Mouse (Mus musculus) lung, embryonic 16.5 days (tissue): ENCODE data around the gene 1700017N19Rik. TPM values are rescaled to one million over a fixed set of nuclear protein-coding genes. Genes with fewer than 3 reads are reported as not detected.

ENCODE experiments used
- ATAC-seq: fragments of 200-750 bp; cut with Nextera tagmentation; 2 replicates; pipeline ENCODE4 v1.8.0; 2017; ENCODE audit warnings: low read depth, mild to moderate bottlenecking, moderate library complexity
- H3K27ac ChIP-seq: fragments of 300-500 bp; sonication (generic); 2 replicates; pipeline ENCODE4 v1.5.1; 2014; ENCODE audit warnings: mild to moderate bottlenecking, control low read depth, low read length
- H3K27me3 ChIP-seq: fragments of 300-500 bp; sonication (generic); 2 replicates; pipeline ENCODE4 v1.6.1; 2014; ENCODE audit warnings: low read depth, low read length, mixed read lengths; ENCODE audit not compliant: control insufficient read depth, insufficient read depth
- H3K36me3 ChIP-seq: fragments of 300-500 bp; sonication (generic); 2 replicates; pipeline ENCODE4 v1.6.1; 2014; ENCODE audit warnings: low read length; ENCODE audit not compliant: control insufficient read depth, insufficient read depth
- H3K4me1 ChIP-seq: fragments of 300-500 bp; sonication (generic); replicated peaks from 2 replicates; pipeline ENCODE4 v1.6.1; 2014; ENCODE audit warnings: low read length, mixed read lengths; ENCODE audit not compliant: control insufficient read depth, insufficient read depth
- H3K4me2 ChIP-seq: fragments of 300-500 bp; sonication (generic); 2 replicates; pipeline ENCODE4 v1.6.1; 2014; ENCODE audit warnings: low read depth, low read length, control low read depth
- H3K4me3 ChIP-seq: fragments of 300-500 bp; sonication (generic); 2 replicates; pipeline ENCODE4 v1.5.1; 2014; ENCODE audit warnings: mild to moderate bottlenecking, low read length, control low read depth
- H3K9ac ChIP-seq: fragments of 300-500 bp; sonication (generic); 2 replicates; pipeline ENCODE4 v1.6.1; 2014; ENCODE audit warnings: low read length, control low read depth
- H3K9me3 ChIP-seq: fragments of 300-500 bp; sonication (generic); 2 replicates; pipeline ENCODE4 v1.6.1; 2016; ENCODE audit warnings: low read length; ENCODE audit not compliant: control insufficient read depth
- WGBS: fragments of 180-500 bp; shearing (Covaris S2); extraction: QIAGEN DNeasy Blood & Tissue Kit; methylation state at CpG from one replicate; pipeline ENCODE4 v1.1.7; 2014; 5-methylcytosine and 5-hydroxymethylcytosine counted together
- polyA plus RNA-seq: library from polyadenylated mRNA; unstranded; fragments of >200 nt; fragmentation: Nextera tagmentation; extraction: Ambion mirVana; gene quantifications from 2 replicates; pipeline ENCODE4 v1.2.1, GENCODE M21; 2015

The 1700017N19Rik gene
- polyA plus RNA-seq, 1 experiment from 2014 or later, result not detected

- Histone ChIP-seq H3K4me3 (peak overlapping the region; percentile 90), H3K27me3 (no peaks in the 10 kb centered on the region), H3K9me3 (no peaks in the 10 kb centered on the region), H3K27ac (no peak overlapping the region), H3K4me1 (peaks cover 8% of the 10 kb centered on the region), H3K9ac (peak overlapping the region; percentile 84), H3K36me3 (no peaks in the 10 kb centered on the region), H3K4me2 (peak overlapping the region; percentile 89)
- peak; percentile 99 for ATAC-seq
- WGBS, result under 1% methylated on average over 31 of the region's 31 CpGs
Measured at GRCm38 (mm10) chr10:100588932-100589388, 1.3 kb upstream of the 1700017N19Rik start.

- Histone ChIP-seq H3K9ac (no peak overlapping the region), H3K27me3 (no peaks in the 10 kb centered on the region), H3K4me1 (no peaks in the 10 kb centered on the region), H3K27ac (no peak overlapping the region), H3K4me2 (no peak overlapping the region), H3K36me3 (no peaks in the 10 kb centered on the region), H3K9me3 (no peaks in the 10 kb centered on the region), H3K4me3 (no peak overlapping the region)
- no peak for ATAC-seq
- 71% methylated on average over 3 of the region's 3 CpGs for WGBS
Measured at GRCm38 (mm10) chr10:100598339-100598738, 8.1 kb downstream of the 1700017N19Rik start.

GRCm38 (mm10) chr10:100603511-100603910 lies 13.2 kb downstream of the 1700017N19Rik start:
- Histone ChIP-seq H3K27ac (no peak overlapping the region), H3K4me2 (no peak overlapping the region), H3K9me3 (no peaks in the 10 kb centered on the region), H3K36me3 (no peaks in the 10 kb centered on the region), H3K4me1 (no peaks in the 10 kb centered on the region), H3K9ac (no peak overlapping the region), H3K4me3 (no peak overlapping the region), H3K27me3 (no peaks in the 10 kb centered on the region)
- no peak for ATAC-seq
- WGBS, result 83% methylated on average over 9 of the region's 9 CpGs

GRCm38 (mm10) chr10:100604254-100604653 lies 14.0 kb downstream of the 1700017N19Rik start:
- ATAC-seq, result no peak
- no peaks in the 10 kb centered on the region for H3K4me1 ChIP-seq
- WGBS, result 48% methylated on average over 2 of the region's 2 CpGs
- no peak overlapping the region for H3K27ac ChIP-seq
- no peaks in the 10 kb centered on the region for H3K9me3 ChIP-seq
- H3K4me2 ChIP-seq, result no peak overlapping the region
- H3K36me3 ChIP-seq, result no peaks in the 10 kb centered on the region
- no peak overlapping the region for H3K4me3 ChIP-seq
- H3K27me3 ChIP-seq, result no peaks in the 10 kb centered on the region
- no peak overlapping the region for H3K9ac ChIP-seq

GRCm38 (mm10) chr10:100617233-100617903 lies 27.1 kb downstream of the 1700017N19Rik start:
- H3K4me1 ChIP-seq, result no peaks in the 10 kb centered on the region
- H3K4me3 ChIP-seq, result no peak overlapping the region
- H3K27me3 ChIP-seq, result no peaks in the 10 kb centered on the region
- H3K9ac ChIP-seq, result no peak overlapping the region
- H3K27ac ChIP-seq, result no peak overlapping the region
- no peaks in the 10 kb centered on the region for H3K9me3 ChIP-seq
- H3K36me3 ChIP-seq, result no peaks in the 10 kb centered on the region
- WGBS, result 70% methylated on average over 6 of the region's 6 CpGs
- no peak overlapping the region for H3K4me2 ChIP-seq
- ATAC-seq, result no peak

- Histone ChIP-seq H3K4me2 (no peak overlapping the region), H3K27ac (no peak overlapping the region), H3K36me3 (no peaks in the 10 kb centered on the region), H3K4me3 (no peak overlapping the region), H3K9me3 (no peaks in the 10 kb centered on the region), H3K9ac (no peak overlapping the region), H3K27me3 (no peaks in the 10 kb centered on the region), H3K4me1 (no peaks in the 10 kb centered on the region)
- 77% methylated on average over 7 of the region's 7 CpGs for WGBS
- ATAC-seq, result no peak
Measured at GRCm38 (mm10) chr10:100619474-100619873, 29.2 kb downstream of the 1700017N19Rik start.

GRCm38 (mm10) chr10:100620040-100620439 lies 29.8 kb downstream of the 1700017N19Rik start:
- Histone ChIP-seq H3K4me2 (no peak overlapping the region), H3K4me3 (no peak overlapping the region), H3K9me3 (no peaks in the 10 kb centered on the region), H3K27me3 (no peaks in the 10 kb centered on the region), H3K9ac (no peak overlapping the region), H3K4me1 (no peaks in the 10 kb centered on the region), H3K27ac (no peak overlapping the region), H3K36me3 (no peaks in the 10 kb centered on the region)
- 88% methylated on average over 12 of the region's 12 CpGs for WGBS
- no peak for ATAC-seq

- 54% methylated on average over 3 of the region's 3 CpGs for WGBS
- H3K4me3 ChIP-seq, result no peak overlapping the region
- H3K4me2 ChIP-seq, result no peak overlapping the region
- H3K9me3 ChIP-seq, result no peaks in the 10 kb centered on the region
- no peak overlapping the region for H3K27ac ChIP-seq
- no peak for ATAC-seq
- no peaks in the 10 kb centered on the region for H3K4me1 ChIP-seq
- no peak overlapping the region for H3K9ac ChIP-seq
- H3K27me3 ChIP-seq, result no peaks in the 10 kb centered on the region
- H3K36me3 ChIP-seq, result no peaks in the 10 kb centered on the region
Measured at GRCm38 (mm10) chr10:100622494-100622893, 32.2 kb downstream of the 1700017N19Rik start.

- ATAC-seq, result no peak
- Histone ChIP-seq H3K36me3 (no peaks in the 10 kb centered on the region), H3K9me3 (no peaks in the 10 kb centered on the region), H3K4me1 (no peaks in the 10 kb centered on the region), H3K4me3 (peak overlapping the region; percentile 24), H3K27ac (no peak overlapping the region), H3K9ac (no peak overlapping the region), H3K4me2 (peak overlapping the region; percentile 46), H3K27me3 (no peaks in the 10 kb centered on the region)
- 20% methylated on average over 20 of the region's 20 CpGs for WGBS
Measured at GRCm38 (mm10) chr10:100629762-100630438, 39.6 kb downstream of the 1700017N19Rik start.
